Mouse (Mus musculus) C2C12 (cell line): Measurements from ENCODE around the gene Stard3.

Experiments
- CTCF ChIP-seq: IDR thresholded peaks from one replicate; pipeline ENCODE4 v1.5.1; 2011; ENCODE audit not compliant: control insufficient read depth, insufficient read depth, insufficient read length
- MAX ChIP-seq: IDR thresholded peaks from one replicate; pipeline ENCODE4 v1.6.1; 2011; ENCODE audit warnings: mild to moderate bottlenecking, control low read depth

DNA sequence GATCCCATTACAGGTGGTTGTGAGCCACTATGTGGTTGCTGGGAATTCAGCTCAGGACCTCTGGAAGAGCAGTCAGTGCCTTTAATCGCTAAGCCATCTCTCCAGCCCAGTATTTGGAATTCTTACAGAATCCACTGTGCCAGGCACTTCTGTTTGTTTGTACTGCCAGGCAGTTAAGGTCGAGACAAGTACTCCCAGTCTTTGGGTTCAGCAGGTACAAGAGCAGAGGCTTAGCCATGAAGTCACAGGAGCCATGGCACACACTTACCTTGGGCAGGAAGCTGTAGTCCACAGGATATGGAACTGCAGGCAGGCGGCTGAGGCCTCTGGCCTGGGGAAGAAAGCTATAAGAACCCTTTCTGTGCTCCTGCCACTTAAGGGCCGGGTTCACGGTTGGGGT, 5.6 kb downstream of the Stard3 start:
- TF ChIP-seq CTCF (no peak), MAX (no peak)
